Mouse (Mus musculus) thymus, postnatal 4 days (tissue): Measurements from ENCODE around the gene Camsap1.

Experiments
- DNase-seq: peaks from one replicate; pipeline ENCODE4 v3.0.0; 2021

Camsap1 gene

DNA sequence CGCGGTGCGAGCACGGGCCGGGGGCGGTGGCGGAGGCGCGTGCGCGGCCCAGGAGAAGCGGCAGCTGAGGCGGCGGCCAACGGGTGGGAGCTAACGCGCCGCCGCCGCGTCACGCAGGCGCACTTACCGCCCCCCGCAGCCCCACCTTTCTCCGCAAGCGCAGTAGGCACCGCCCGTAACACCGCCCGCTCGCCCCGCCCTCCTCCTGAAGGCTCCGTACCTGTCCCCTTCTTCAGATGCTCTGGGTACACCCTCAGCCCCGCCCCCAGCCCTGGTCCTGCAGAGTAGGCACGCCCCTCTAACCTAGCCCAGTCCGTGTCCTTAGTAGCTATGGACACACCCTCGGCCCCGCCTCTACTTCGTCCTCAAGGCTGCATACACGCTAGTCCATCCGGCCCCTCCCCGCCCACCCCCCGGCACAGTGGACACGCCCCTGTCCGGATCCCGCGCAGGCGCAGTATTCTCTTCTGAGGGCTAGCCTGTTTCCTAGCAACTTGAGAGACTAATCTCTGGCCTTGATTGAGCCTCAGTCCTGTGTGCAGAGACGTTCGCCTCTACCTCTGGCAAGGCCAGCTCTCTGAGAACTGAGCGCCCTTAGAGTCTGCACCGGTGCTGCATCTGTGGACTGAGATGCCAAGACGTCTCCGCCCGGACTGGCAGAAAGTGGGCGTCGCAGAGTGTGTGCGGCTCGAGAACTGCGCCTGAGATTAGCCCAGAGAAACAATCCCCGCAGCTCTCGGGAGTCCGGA, at the start of gene Camsap1:
Gene Camsap1 (minus strand): TSS at position 124 of the 749 bp plus-strand sequence.
- DNase-seq: peak; percentile 98

DNA sequence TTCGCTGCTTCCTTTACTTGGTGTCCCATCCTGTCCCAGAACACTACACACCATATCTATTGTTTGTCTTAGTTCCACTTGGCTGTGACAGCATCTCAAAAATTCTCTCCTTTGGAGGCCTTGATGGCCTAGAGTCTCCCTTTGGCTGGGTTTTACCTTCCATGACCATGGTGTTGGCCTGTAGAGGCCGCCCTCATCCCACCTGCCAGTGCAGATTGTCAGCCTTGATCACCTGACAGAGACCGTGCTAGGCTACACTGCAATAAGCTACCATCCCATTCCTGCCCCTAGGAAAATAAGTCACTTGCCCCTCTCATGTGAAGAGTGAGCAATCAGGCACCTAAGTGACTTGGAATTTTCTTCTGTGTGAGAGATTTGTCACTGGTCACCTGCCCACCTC, 47.2 kb upstream of the Camsap1 start:
- peak; percentile 20 for DNase-seq

DNA sequence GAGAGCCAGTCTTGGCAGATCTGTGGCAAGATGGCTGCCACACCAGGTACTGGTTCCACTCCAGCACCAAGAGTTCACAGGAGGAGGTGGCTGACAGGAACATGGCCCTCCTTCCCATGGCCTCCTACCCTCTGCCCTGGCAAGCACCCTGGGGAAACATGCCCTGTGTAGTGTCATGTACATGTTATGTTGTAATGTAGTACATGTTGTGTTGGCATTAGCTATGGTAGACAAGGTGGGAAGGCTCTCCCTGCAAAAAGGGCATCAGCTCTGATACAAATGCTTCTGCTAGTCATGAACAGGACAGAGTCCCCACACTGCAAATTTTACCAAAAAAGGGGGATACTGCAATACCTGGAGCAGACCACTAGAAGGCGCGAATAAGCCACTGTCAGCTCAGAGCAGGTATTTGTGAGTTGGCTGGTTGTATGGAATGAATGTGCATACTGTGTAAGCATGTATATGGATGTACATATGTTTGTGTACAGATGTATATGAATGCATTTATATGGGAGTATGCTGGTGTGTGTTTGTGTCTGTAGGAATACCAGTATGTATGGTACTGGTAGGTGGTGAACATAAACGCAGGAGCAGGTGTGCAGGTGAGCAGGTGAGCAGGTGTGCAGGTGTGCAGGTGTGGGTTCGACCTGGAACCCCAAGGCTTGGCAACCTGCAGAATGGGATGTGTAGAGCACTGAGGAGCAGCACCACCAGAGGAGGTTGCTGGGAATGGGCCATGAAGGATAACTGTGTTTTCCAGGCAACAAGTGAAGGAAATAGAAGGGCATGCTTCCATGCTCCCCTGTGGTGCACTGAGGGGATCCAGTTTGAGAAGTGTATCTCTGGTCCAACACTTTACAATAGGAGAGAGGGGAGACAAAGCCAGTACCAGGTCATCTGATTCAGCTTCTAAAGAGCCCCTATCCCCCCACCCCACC, 41.3 kb upstream of the Camsap1 start:
- peak; percentile 54 for DNase-seq

- no peak for DNase-seq
Measured at GRCm38 (mm10) chr2:26022626-26023025, 39.5 kb upstream of the Camsap1 start.

- DNase-seq: no peak
Measured at GRCm38 (mm10) chr2:26022258-26022565, 39.1 kb upstream of the Camsap1 start.

GRCm38 (mm10) chr2:26021561-26022257, 38.6 kb upstream of the Camsap1 start, which contains the start of gene Ubac1:
TSS of gene Ubac1 (minus strand) at chr2:26021747.
- peak; percentile 89 for DNase-seq

DNA sequence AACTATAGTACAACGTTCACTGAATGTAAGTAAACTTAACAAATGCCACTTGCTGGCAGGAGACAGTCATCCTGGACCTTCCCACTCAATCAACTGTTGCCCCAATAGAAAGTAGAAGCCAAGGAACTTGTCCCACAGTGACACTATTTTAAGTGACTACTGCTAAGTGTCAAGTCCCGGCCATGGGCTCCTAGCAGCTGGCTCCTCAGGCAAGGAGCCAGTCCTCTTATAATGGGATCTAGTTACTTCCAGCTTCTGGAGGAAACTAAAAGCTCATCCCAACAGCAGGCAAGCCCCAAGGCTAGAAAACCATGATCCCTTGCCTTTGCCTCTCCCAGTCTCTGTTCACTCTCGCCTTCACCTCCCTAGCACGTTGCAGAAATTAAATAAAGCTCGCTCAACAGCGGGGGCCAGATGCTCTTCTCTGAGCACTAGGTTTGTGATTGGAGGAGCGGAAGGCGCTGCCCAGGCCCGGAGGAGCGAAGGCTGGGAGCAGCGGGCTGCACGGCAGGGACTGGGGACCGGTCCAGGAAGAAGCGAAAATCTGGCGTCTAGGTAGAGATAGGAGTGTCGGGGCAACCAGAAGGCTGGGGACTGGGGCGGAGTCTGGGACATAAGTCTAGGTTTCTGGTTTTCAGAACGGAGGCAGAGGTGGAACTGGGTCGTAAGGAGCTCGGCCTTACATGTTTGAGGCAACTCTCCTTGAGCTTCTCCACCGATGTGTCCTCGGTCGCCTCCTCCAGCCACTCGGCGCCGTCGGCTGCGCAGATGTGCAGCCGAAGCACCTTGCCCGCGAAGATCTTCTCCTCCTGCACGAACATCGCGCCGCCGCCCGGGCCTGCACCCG, 37.9 kb upstream of the Camsap1 start:
- DNase-seq: no peak

DNA sequence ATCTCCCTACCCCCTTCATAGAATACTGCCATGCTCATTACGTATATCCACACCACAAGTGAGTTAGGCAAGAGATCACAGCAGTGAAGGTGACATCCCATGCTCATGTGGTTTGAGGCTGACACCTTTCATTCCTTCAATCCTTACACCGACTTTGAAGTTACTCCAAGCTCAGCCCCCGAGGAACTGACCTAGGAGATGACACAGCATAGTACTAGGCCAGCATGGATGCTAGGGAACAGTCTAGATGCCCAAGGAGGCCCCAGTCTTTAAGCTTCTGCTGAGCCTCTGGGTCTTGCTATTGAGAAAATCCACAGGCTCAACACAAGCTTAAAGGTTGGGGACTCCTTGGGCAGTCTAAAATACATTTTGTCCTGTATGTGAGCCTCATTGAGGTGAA, 36.8 kb upstream of the Camsap1 start:
- no peak for DNase-seq

DNA sequence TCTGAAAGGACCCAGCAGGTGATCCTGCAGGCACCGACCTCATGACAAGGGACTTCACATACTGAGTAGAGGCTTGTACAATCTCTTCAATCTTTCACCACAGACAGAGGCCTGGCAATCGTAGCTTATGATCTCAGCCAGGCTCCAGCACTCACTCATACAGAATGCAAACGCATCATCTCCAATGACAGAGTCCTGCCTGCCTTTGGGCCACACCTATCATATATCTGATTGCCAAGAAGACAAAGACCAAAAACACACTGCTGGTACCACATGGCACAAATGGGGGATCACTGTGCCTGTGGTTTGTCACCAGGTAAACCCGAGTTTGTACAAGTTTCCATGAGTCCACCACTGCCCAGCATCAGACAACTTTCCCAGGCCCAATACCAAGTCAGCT, 34.2 kb upstream of the Camsap1 start:
- no peak for DNase-seq

GRCm38 (mm10) chr2:26013674-26014073, 30.6 kb upstream of the Camsap1 start:
- DNase-seq: no peak

GRCm38 (mm10) chr2:26011420-26011819, 28.3 kb upstream of the Camsap1 start:
- no peak for DNase-seq

DNA sequence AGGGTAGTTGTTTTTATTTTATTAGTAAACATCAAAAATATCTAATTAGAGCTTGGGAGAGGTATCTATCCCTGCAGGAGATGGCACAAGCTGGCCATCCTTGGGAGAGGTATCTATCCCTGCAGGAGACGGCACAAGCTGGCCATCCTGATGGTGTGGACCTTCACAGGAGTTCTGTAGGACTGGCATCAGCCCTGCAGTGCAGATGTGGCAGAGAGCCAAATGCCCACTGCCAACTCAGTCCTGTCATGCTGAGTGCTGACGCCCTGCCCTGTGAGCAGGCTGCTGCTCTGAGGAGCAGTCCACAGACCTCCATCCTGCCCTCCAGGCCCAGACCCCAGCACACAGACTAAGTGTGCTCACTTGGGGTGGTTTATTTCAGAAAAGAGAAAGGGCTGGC, 18.9 kb upstream of the Camsap1 start:
- no peak for DNase-seq

- no peak for DNase-seq
Measured at GRCm38 (mm10) chr2:26001136-26001535, 18.1 kb upstream of the Camsap1 start.

DNA sequence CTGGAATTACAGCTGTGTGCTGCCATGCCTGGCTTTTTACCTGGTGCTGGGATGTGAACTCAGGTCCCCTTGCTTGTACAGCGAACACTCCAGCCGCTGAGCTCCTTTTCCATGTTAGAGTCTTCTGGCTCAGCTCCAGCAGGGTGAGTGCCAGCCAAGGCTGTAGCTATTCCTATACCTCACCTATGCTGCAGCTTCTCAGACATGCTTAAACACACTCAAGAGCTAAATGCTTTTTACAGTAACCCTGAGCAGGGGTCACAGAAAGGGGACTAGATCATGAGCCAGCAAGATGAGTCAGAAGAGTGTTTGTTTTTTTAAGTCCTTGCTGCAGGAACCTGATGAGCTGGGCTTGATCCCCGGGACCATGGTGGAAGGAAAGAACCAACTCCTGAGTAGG, 14.6 kb upstream of the Camsap1 start:
- DNase-seq: no peak

GRCm38 (mm10) chr2:25994791-25995190, 11.7 kb upstream of the Camsap1 start:
- DNase-seq: no peak

- DNase-seq: no peak
Measured at GRCm38 (mm10) chr2:25992285-25992684, 9.2 kb upstream of the Camsap1 start.

DNA sequence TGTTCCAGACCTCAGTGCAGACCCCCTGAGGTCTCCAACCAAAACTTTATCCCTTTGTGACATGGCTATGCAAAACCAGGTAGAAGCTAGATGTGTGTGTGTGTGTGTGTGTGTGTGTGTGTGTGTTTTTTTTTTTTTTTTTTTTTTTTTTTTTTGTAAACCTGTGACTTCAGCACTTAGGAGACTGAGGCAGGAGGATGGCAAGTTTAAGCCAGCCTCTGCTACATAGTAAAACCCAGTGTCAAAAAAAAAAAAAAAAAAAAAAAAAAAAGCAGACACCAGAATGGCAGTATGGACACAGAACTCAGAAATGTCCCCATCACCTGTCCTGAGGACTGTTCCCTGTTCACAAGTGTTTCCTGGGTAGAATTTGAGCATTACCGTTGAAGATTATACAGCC, 6.6 kb upstream of the Camsap1 start:
- no peak for DNase-seq

DNA sequence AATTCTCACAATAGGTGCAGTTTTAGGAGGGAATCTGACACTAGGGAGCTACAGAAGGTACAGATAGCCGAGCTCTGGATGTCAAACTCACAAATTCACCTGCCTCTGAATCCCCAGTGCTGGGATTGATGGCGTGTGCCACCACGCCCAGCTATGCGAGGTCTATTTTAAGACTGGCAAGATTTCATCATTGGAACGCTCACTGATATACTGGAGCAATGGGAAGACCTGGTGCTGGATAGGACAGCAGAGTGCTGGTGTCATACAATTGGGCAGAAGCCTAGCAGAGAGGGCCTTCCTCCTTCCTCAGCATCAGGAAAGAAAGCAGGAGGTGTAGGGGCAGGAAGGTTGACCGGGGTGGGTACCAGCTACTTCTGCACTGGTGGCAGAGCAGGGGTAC, 4.7 kb upstream of the Camsap1 start:
- no peak for DNase-seq

DNA sequence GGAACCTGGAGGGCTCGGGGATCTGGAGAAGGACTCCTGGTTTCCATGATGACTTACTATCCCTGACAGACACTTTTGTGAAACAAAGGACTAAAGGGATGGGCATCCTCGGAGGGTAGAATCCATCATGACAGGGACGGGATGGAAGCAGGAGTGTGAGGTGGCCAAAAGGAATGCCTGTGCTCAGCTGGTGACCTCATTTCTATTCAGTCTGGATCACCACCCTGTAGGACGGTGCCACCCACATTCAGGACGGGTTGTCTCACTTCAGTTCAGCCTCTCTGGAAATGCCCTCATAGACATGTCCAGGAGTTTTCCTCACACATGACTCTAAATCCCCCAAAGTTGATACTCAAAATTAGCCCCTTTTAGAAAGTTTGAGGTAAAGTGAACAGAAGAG, 3.5 kb upstream of the Camsap1 start:
- no peak for DNase-seq

- DNase-seq: no peak
Measured at GRCm38 (mm10) chr2:25982426-25983091, 523 bp downstream of the Camsap1 start.

GRCm38 (mm10) chr2:25982052-25982425, 1.0 kb downstream of the Camsap1 start:
- peak; percentile 51 for DNase-seq

DNA sequence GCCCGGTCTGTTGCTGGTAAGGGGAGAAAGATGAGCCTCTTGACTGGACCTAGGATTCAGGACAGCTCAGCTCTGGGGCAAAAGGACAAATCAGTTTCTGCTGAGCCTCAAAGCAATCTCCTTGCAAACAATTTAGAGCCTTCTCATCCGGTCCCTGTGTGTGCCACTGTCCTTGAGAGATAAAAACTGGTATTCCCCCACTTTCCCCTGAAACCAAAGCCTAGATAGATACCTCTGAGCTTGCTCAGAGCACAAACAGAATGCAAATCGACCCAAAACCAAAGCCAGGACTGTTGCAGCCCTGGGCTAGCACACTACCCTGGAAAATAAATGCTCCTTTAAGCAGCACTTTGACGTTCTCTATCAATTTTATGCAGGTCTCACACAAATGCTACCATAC, 4.1 kb downstream of the Camsap1 start:
- DNase-seq: no peak
